Mouse (Mus musculus): ENCODE measurements around the gene Fgd4. TPM values are rescaled to one million over a fixed set of nuclear protein-coding genes. Genes with fewer than 3 reads are reported as not detected.
A peak's percentile ranks its signal among the peaks of the same experiment; 100 is the strongest.

The Fgd4 gene
- 18.6 and 23.7 TPM in 2 replicates for polyA plus RNA-seq (2015; fragmentation: Nextera tagmentation; extraction: Ambion mirVana)

DNA sequence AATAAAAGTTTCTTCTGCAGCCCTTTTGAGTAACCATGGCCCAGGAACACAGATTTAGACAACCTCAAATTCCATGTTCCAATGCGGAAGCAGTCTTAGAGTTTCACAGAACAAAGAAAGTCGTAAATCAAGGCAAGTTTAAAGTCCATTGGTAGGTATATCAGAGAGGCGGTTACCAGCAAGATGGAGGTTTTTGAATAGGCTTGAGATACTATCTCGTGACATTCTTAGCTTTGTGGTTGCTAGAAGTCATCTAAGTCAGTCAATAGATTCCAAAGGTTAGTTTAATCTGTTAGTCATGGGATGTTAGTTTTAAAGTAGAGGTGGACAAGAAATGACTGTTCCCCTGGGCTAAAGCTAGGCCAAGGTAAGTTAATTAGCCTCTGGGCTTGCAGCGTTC lies at the start of gene Fgd4:
Gene Fgd4 (minus strand): TSS at position 89 of the 400 bp plus-strand sequence.
- H3K4me3 ChIP-seq, result peak within 1 kb of the TSS; percentile 94
- no peaks in the 10 kb centered on the region for H3K9me3 ChIP-seq
- peak within 1 kb of the TSS; percentile 54 for H3K27ac ChIP-seq
- H3K4me2 ChIP-seq, result peak within 1 kb of the TSS; percentile 99
- H3K36me3 ChIP-seq (replicated peaks), result no peaks in the 10 kb centered on the region
- 45% methylated on average over 5 of the region's 5 CpGs for WGBS
- H3K27me3 ChIP-seq (replicated peaks), result 0 out of 2 replicates have a peak, but pooled peaks cover 2% of the 10 kb centered on the region
- peak within 1 kb of the TSS; percentile 89 for H3K9ac ChIP-seq
- peak; percentile 4; the same call in 1 of the 2 replicates for ATAC-seq (replicated peaks)
- peaks cover 13% of the 10 kb centered on the region for H3K4me1 ChIP-seq

DNA sequence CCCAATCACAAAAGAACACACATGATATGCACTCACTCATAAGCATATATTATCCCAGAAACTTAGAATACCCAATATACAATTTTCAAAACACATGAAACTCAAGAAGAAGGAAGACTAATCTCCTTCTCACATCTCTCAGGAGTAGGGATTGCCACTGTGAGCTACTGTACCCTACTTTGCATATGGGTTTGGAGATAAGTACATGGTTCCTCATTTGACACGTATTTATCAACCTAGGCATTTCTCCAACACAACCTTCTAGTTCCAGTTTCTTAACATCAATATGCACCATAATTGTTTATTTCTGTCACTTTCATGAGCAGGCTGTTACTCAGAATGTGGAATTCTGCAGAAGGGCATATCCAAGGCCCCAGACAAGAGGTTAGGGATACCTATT lies 44.8 kb upstream of the Fgd4 start:
- no peak for ATAC-seq (replicated peaks)
- WGBS, result 92% methylated on average over 1 of the region's 1 CpGs
- H3K4me1 ChIP-seq, result no peaks in the 10 kb centered on the region
- H3K4me2 ChIP-seq, result no peak overlapping the region
- no peak overlapping the region for H3K9ac ChIP-seq
- no peak overlapping the region for H3K4me3 ChIP-seq
- no peaks in the 10 kb centered on the region for H3K9me3 ChIP-seq
- no peaks in the 10 kb centered on the region for H3K27me3 ChIP-seq (replicated peaks)
- H3K27ac ChIP-seq, result no peak overlapping the region
- H3K36me3 ChIP-seq (replicated peaks), result no peaks in the 10 kb centered on the region

DNA sequence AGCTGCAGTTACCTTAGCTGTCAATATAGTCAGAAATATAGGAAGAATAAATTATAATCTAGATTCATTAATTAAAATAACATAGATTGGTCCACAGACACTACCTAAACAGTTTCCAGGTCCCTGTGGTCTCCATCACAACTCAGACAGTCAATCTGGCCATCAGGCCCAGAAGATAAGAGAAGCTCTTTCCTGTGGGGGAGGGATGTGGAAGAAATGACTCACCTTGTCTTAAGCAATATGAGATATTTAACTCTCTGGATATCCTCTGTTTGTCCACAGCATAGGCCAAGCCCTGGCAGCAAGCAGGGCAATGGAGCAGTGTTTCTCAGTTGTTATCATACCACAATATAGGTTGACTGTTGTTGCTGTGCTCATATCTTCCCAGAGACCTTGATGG lies 33.4 kb upstream of the Fgd4 start:
- Histone ChIP-seq H3K9me3 (no peaks in the 10 kb centered on the region), H3K36me3 (replicated peaks) (no peaks in the 10 kb centered on the region), H3K9ac (no peak overlapping the region)

GRCm38 (mm10) chr16:16599586-16600401 lies 555 bp downstream of the Fgd4 start:
- H3K4me1 ChIP-seq, result peaks cover 13% of the 10 kb centered on the region
- peak overlapping the region; percentile 99 for H3K4me2 ChIP-seq
- peak; percentile 95 for ATAC-seq (replicated peaks)
- no peaks in the 10 kb centered on the region for H3K36me3 ChIP-seq (replicated peaks)
- H3K27ac ChIP-seq, result peak overlapping the region; percentile 54
- no peaks in the 10 kb centered on the region for H3K9me3 ChIP-seq
- 0 out of 2 replicates have a peak, but pooled peaks cover 2% of the 10 kb centered on the region for H3K27me3 ChIP-seq (replicated peaks)
- whole genome bisulfite sequencing, result under 1% methylated on average over 77 of the region's 77 CpGs
- H3K4me3 ChIP-seq, result peak overlapping the region; percentile 94
- peak overlapping the region; percentile 89 for H3K9ac ChIP-seq

More for the DNA sequence above, 33.4 kb upstream of the Fgd4 start:
- H3K4me2 ChIP-seq, result no peak overlapping the region
- H3K27me3 ChIP-seq (replicated peaks), result no peaks in the 10 kb centered on the region
- no peak for ATAC-seq (replicated peaks)
- H3K4me3 ChIP-seq, result no peak overlapping the region
- no peak overlapping the region for H3K27ac ChIP-seq
- H3K4me1 ChIP-seq, result no peaks in the 10 kb centered on the region

- H3K27me3 ChIP-seq (replicated peaks), result 0 out of 2 replicates have a peak, but pooled peaks cover 2% of the 10 kb centered on the region
- peaks cover 13% of the 10 kb centered on the region for H3K4me1 ChIP-seq
- H3K4me3 ChIP-seq, result no peak overlapping the region
- H3K9ac ChIP-seq, result no peak overlapping the region
- H3K36me3 ChIP-seq (replicated peaks), result no peaks in the 10 kb centered on the region
- ATAC-seq (replicated peaks), result no peak
- no peaks in the 10 kb centered on the region for H3K9me3 ChIP-seq
- H3K4me2 ChIP-seq, result no peak overlapping the region
- no peak overlapping the region for H3K27ac ChIP-seq
Observed at GRCm38 (mm10) chr16:16596582-16596981, 3.8 kb downstream of the Fgd4 start.

DNA sequence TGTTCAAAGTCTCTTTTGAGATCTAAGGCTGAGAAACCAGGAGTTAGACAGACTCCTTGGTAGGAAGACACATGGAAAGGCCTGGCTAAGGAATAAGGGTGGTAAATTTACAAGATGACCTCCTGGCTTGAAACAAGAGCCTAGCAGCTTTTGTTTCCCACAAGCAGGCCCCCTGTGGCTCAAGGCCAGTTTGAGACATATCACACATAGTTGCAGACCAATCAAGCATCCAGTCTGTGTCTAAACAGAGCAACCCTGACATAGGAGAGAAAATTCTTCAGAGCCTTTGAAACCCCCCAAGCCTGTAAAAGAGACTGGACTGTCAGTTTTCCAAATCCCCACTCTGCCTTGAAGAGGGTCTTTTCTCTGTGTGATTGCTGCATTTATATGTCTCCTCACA lies 7.7 kb downstream of the Fgd4 start:
- no peak for ATAC-seq (replicated peaks)
- no peak overlapping the region for H3K4me3 ChIP-seq
- H3K9ac ChIP-seq, result no peak overlapping the region
- H3K4me2 ChIP-seq, result no peak overlapping the region
- no peaks in the 10 kb centered on the region for H3K9me3 ChIP-seq
- H3K36me3 ChIP-seq (replicated peaks), result no peaks in the 10 kb centered on the region
- H3K4me1 ChIP-seq, result no peaks in the 10 kb centered on the region
- H3K27me3 ChIP-seq (replicated peaks), result no peaks in the 10 kb centered on the region
- no peak overlapping the region for H3K27ac ChIP-seq

DNA sequence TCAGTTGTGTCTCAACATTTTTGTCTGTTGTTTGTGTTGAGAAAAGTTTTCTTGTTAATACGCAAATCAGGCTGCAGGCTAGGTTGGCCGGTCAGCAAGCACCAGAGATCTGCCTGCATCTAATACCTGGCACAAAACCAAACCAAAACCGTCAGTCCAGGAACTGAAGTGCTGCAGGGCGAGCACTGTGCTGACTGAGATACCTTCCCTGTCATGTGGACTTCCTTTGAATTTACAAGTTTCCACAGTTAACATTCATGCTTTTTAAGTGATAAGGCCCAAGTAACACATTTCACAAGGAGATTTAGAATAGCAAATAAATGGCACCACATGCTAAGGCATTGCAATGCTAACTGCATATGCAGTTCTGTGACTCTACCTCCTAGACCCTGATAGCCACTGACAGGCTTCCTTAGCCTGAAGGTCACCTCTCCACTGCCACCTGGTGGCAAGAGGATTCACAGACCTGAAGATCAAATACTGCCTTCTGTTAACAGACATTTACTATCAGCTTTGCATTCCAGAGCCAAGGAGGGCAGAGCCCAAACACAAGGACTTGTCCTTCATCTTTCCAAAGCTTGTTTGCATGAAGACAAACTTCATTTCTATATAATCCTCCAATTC lies 15.8 kb downstream of the Fgd4 start:
- Histone ChIP-seq H3K27ac (no peak overlapping the region), H3K9me3 (no peaks in the 10 kb centered on the region), H3K27me3 (replicated peaks) (no peaks in the 10 kb centered on the region), H3K9ac (no peak overlapping the region), H3K4me1 (no peaks in the 10 kb centered on the region), H3K4me3 (no peak overlapping the region), H3K4me2 (no peak overlapping the region), H3K36me3 (replicated peaks) (no peaks in the 10 kb centered on the region)
- ATAC-seq (replicated peaks), result peak; percentile 96
- 72% methylated on average over 4 of the region's 4 CpGs for WGBS

- Histone ChIP-seq H3K4me1 (no peaks in the 10 kb centered on the region), H3K36me3 (replicated peaks) (no peaks in the 10 kb centered on the region), H3K27ac (no peak overlapping the region), H3K9me3 (no peaks in the 10 kb centered on the region), H3K9ac (no peak overlapping the region), H3K4me3 (no peak overlapping the region), H3K4me2 (no peak overlapping the region), H3K27me3 (replicated peaks) (no peaks in the 10 kb centered on the region)
- no peak for ATAC-seq (replicated peaks)
Observed at GRCm38 (mm10) chr16:16576556-16576955, 23.8 kb downstream of the Fgd4 start.

DNA sequence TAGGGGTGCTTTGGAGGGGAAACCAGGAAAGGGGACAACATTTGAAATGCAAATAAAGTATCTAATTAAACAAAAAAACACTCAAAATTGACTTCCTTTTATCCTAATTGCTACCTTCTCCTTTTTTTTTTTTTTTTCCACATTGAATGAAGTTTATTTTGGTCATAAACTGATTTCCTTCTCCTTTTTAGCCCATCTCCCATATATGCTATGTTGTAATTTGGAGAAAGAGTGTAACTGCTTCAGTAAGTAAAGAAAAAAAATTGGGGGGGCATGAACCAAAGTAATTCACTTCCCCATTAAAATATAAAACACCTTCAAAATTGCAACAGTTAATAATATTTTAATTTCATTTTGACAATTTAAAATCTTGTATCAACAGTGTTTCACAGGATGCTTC lies 25.8 kb downstream of the Fgd4 start:
- Histone ChIP-seq H3K9me3 (no peaks in the 10 kb centered on the region), H3K27ac (no peak overlapping the region), H3K27me3 (replicated peaks) (no peaks in the 10 kb centered on the region), H3K4me3 (no peak overlapping the region), H3K36me3 (replicated peaks) (no peaks in the 10 kb centered on the region), H3K9ac (no peak overlapping the region), H3K4me2 (no peak overlapping the region), H3K4me1 (no peaks in the 10 kb centered on the region)
- no peak for ATAC-seq (replicated peaks)

GRCm38 (mm10) chr16:16573167-16573566 lies 27.2 kb downstream of the Fgd4 start:
- Histone ChIP-seq H3K27me3 (replicated peaks) (no peaks in the 10 kb centered on the region), H3K27ac (no peak overlapping the region), H3K36me3 (replicated peaks) (no peaks in the 10 kb centered on the region), H3K9me3 (no peaks in the 10 kb centered on the region), H3K9ac (no peak overlapping the region), H3K4me2 (no peak overlapping the region), H3K4me1 (no peaks in the 10 kb centered on the region), H3K4me3 (no peak overlapping the region)
- WGBS, result 96% methylated on average over 1 of the region's 1 CpGs
- ATAC-seq (replicated peaks), result no peak

DNA sequence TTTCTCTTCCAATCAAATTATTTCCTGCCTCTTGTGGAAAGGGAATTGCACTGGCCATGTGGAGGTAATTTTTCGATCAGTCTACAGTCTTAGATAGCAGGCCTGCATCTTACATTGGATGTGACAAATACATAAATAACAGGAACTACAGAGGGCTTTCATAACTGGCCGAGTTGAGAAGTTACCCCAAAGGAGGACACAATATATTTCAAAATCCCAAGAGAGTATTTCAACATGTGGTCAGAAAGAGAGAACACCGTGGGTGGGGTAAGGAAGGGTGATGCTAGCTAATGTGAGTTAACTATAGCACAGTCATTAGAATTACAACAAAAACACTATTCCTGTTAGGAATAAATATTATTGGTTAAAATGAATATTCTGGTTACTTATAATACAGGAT lies 29.0 kb downstream of the Fgd4 start:
- H3K27ac ChIP-seq, result no peak overlapping the region
- no peak overlapping the region for H3K4me3 ChIP-seq
- no peaks in the 10 kb centered on the region for H3K27me3 ChIP-seq (replicated peaks)
- H3K4me2 ChIP-seq, result no peak overlapping the region
- 89% methylated on average over 3 of the region's 3 CpGs for WGBS
- H3K9ac ChIP-seq, result no peak overlapping the region
- H3K9me3 ChIP-seq, result no peaks in the 10 kb centered on the region
- no peaks in the 10 kb centered on the region for H3K36me3 ChIP-seq (replicated peaks)
- no peak for ATAC-seq (replicated peaks)
- H3K4me1 ChIP-seq, result no peaks in the 10 kb centered on the region

- no peak overlapping the region for H3K4me3 ChIP-seq
- H3K27me3 ChIP-seq (replicated peaks), result no peaks in the 10 kb centered on the region
- H3K27ac ChIP-seq, result no peak overlapping the region
- ATAC-seq (replicated peaks), result no peak
- WGBS, result 50% methylated on average over 1 of the region's 1 CpGs
- no peak overlapping the region for H3K9ac ChIP-seq
- H3K4me2 ChIP-seq, result no peak overlapping the region
- no peaks in the 10 kb centered on the region for H3K36me3 ChIP-seq (replicated peaks)
- H3K4me1 ChIP-seq, result no peaks in the 10 kb centered on the region
- no peaks in the 10 kb centered on the region for H3K9me3 ChIP-seq
Observed at GRCm38 (mm10) chr16:16566786-16567185, 33.6 kb downstream of the Fgd4 start.

DNA sequence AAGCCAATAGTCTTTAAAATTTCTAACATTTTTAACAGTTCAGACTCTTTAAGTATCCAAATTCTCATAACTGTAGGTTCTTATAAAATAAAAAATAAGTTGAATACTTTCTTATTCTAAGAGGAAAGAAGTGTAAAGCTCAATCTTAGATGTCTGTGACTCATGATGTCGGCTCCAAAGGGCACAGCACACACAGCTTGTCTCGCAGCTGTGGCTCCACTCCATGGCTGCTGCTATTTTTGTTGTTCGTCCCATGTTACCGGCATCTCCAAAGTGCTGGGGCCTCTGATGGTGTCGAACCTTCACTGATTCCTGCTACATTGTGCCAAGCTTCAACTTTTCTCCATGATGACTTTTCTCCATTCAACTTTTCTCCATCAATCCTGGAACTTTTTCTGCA lies 34.1 kb downstream of the Fgd4 start:
- Histone ChIP-seq H3K27ac (no peak overlapping the region), H3K9ac (no peak overlapping the region), H3K4me2 (no peak overlapping the region), H3K27me3 (replicated peaks) (no peaks in the 10 kb centered on the region), H3K4me1 (no peaks in the 10 kb centered on the region), H3K36me3 (replicated peaks) (no peaks in the 10 kb centered on the region), H3K9me3 (no peaks in the 10 kb centered on the region), H3K4me3 (no peak overlapping the region)
- ATAC-seq (replicated peaks), result no peak
- 89% methylated on average over 5 of the region's 5 CpGs for whole genome bisulfite sequencing
